Mouse (Mus musculus) CH12.LX (cell line): ENCODE results near the gene Ttc6. TPM values are rescaled to one million over a fixed set of nuclear protein-coding genes. Genes with fewer than 3 reads are reported as not detected.

Experiments used
- DNase-seq: peaks from one replicate; pipeline ENCODE4 v3.0.0-alpha.2; 2013; ENCODE audit errors: extremely low read depth
- H3K27ac ChIP-seq: 2 replicates; pipeline ENCODE4 v1.5.1; 2012; ENCODE audit warnings: low read depth, mild to moderate bottlenecking, control low read depth, moderate library complexity; ENCODE audit not compliant: insufficient read depth
- H3K27me3 ChIP-seq: replicated peaks from 2 replicates; pipeline ENCODE3; 2012; ENCODE audit warnings: inconsistent platforms
- H3K36me3 ChIP-seq, 2 experiments: replicated peaks in 1 of 2; 2 replicates each; pipeline versions ENCODE3 to v1.6.1; 2012; ENCODE audit warnings: inconsistent platforms in 1 of 2, low read length in 1 of 2, mild to moderate bottlenecking in 1 of 2, mixed read lengths in 1 of 2, moderate library complexity in 1 of 2; ENCODE audit not compliant: control insufficient read depth in 1 of 2, insufficient read depth in 1 of 2
- H3K4me1 ChIP-seq, 2 experiments: 2 replicates each; pipeline ENCODE4 v1.6.1; 2012; ENCODE audit warnings: inconsistent platforms in 1 of 2, moderate library complexity in 1 of 2; ENCODE audit not compliant: insufficient read depth in 2 of 2, control insufficient read depth in 1 of 2
- H3K4me2 ChIP-seq: 2 replicates; pipeline ENCODE4 v1.6.1; 2012; ENCODE audit warnings: low read depth, mild to moderate bottlenecking, control low read depth; ENCODE audit not compliant: poor library complexity, insufficient read depth, severe bottlenecking
- H3K4me3 ChIP-seq, 3 experiments: fragments of 150-350 bp in 1 of 3; sonication (generic) in 1 of 3; replicated peaks in 1 of 3; 2 replicates each; pipeline versions ENCODE3 to v1.5.1; 2011 to 2012; ENCODE audit warnings: low read depth in 2 of 3, low read length in 2 of 3, mild to moderate bottlenecking in 2 of 3, moderate library complexity in 2 of 3, control low read depth in 1 of 3, improper control_type of control experiment in 1 of 3, inconsistent platforms in 1 of 3, mixed read lengths in 1 of 3; ENCODE audit not compliant: poor library complexity in 1 of 3
- H3K79me2 ChIP-seq: replicated peaks from 2 replicates; pipeline ENCODE4 v1.6.1; 2012; ENCODE audit warnings: mild to moderate bottlenecking, moderate library complexity; ENCODE audit not compliant: control insufficient read depth, poor library complexity, insufficient read depth, severe bottlenecking; ENCODE audit errors: extremely low read depth
- H3K9ac ChIP-seq: 2 replicates; pipeline ENCODE4 v1.6.1; 2012; ENCODE audit warnings: low read depth, mild to moderate bottlenecking, control low read depth, moderate library complexity; ENCODE audit not compliant: insufficient read depth
- H3K9me3 ChIP-seq: replicated peaks from 2 replicates; pipeline ENCODE3; 2012; ENCODE audit warnings: low read length, inconsistent platforms, mixed read lengths
- CHD1 ChIP-seq: IDR thresholded peaks from 2 replicates; pipeline ENCODE4 v1.6.1; 2012; ENCODE audit warnings: low read depth, low read length, improper control_type of control experiment, inconsistent platforms
- CHD2 ChIP-seq: IDR thresholded peaks from 2 replicates; pipeline ENCODE4 v1.6.1; 2011; ENCODE audit warnings: low read length, improper control_type of control experiment
- E2F4 ChIP-seq: IDR thresholded peaks from 2 replicates; pipeline ENCODE4 v1.6.1; 2011; ENCODE audit warnings: low read depth, low read length, improper control_type of control experiment; ENCODE audit not compliant: insufficient replicate concordance
- ETS1 ChIP-seq: conservative IDR thresholded peaks from 2 replicates; pipeline ENCODE4 v1.6.1; 2012; ENCODE audit warnings: low read depth, mild to moderate bottlenecking, inconsistent platforms, low read length, improper control_type of control experiment, moderate library complexity
- IRF4 ChIP-seq: IDR thresholded peaks from 2 replicates; pipeline ENCODE4 v1.6.1; 2014; ENCODE audit warnings: low read depth, mild to moderate bottlenecking, inconsistent platforms, low read length, improper control_type of control experiment
- JUN ChIP-seq: IDR thresholded peaks from 2 replicates; pipeline ENCODE4 v1.6.1; 2011; ENCODE audit warnings: low read depth, mild to moderate bottlenecking, low read length, improper control_type of control experiment, moderate library complexity; ENCODE audit not compliant: insufficient read depth
- MAFK ChIP-seq: IDR thresholded peaks from 2 replicates; pipeline ENCODE4 v1.6.1; 2011; ENCODE audit warnings: low read length, improper control_type of control experiment; ENCODE audit not compliant: insufficient replicate concordance
- MAX ChIP-seq: IDR thresholded peaks from 2 replicates; pipeline ENCODE4 v1.6.1; 2011; ENCODE audit warnings: low read length, improper control_type of control experiment
- MEF2A ChIP-seq: IDR thresholded peaks from 2 replicates; pipeline ENCODE4 v1.6.1; 2014; ENCODE audit warnings: low read depth, mild to moderate bottlenecking, inconsistent platforms, low read length, improper control_type of control experiment, borderline replicate concordance
- NELFE ChIP-seq: IDR thresholded peaks from 2 replicates; pipeline ENCODE4 v1.6.1; 2011; ENCODE audit warnings: low read depth, low read length, improper control_type of control experiment
- NRF1 ChIP-seq: IDR thresholded peaks from 2 replicates; pipeline ENCODE4 v1.6.1; 2014; ENCODE audit warnings: low read depth, mild to moderate bottlenecking, inconsistent platforms, low read length, improper control_type of control experiment, moderate library complexity
- RAD21 ChIP-seq: IDR thresholded peaks from 2 replicates; pipeline ENCODE4 v1.6.1; 2011; ENCODE audit warnings: low read depth, mild to moderate bottlenecking, low read length, improper control_type of control experiment, moderate library complexity
- TBP ChIP-seq: conservative IDR thresholded peaks from 2 replicates; pipeline ENCODE4 v1.6.1; 2011; ENCODE audit warnings: low read depth, low read length, improper control_type of control experiment
- TCF12 ChIP-seq: IDR thresholded peaks from 2 replicates; pipeline ENCODE4 v1.6.1; 2014; ENCODE audit warnings: low read depth, mild to moderate bottlenecking, inconsistent platforms, low read length, improper control_type of control experiment
- USF2 ChIP-seq: conservative IDR thresholded peaks from 2 replicates; pipeline ENCODE4 v1.6.1; 2011; ENCODE audit warnings: low read depth, low read length, improper control_type of control experiment
- ZKSCAN1 ChIP-seq: IDR thresholded peaks from 2 replicates; pipeline ENCODE4 v1.6.1; 2012; ENCODE audit warnings: low read depth, inconsistent platforms, low read length, improper control_type of control experiment, borderline replicate concordance
- dilution Hi-C: fragments of 300-500 bp; cut with MboI; formaldehyde crosslinking; loops from 2 replicates; pipeline ENCODE4 v1.14.3; 2020; ENCODE audit warnings: low sequenced_read_pairs; ENCODE audit not compliant: extremely low pct_unique_long_range_greater_than_20kb, extremely low pct_ligation_motif_present
- in situ Hi-C: fragments of 300-500 bp; cut with MboI; formaldehyde crosslinking; loops from 3 replicates; pipeline ENCODE4 v1.14.3; 2019; ENCODE audit warnings: low sequenced_read_pairs, low pct_ligation_motif_present, low pct_unique_long_range_greater_than_20kb, mixed read lengths
- polyA plus RNA-seq: library from polyadenylated mRNA; unstranded; fragments of >175 nt; gene quantifications from 2 replicates; pipeline ENCODE4 v1.2.1, GENCODE M21; 2012; ENCODE audit warnings: low read depth; ENCODE audit not compliant: insufficient read length
- total RNA-seq, 2 experiments: library from RNA; depleted of rRNA; stranded (reverse); fragments of 300-350 nt in 1 of 2; fragments of >200 nt in 1 of 2; gene quantifications; 2 replicates each; pipeline ENCODE4 v1.2.3; 2012 to 2014

The Ttc6 gene
- total and polyA plus RNA-seq, 3 experiments, result not detected

- no peak overlapping the region for H3K4me3 ChIP-seq
- H3K79me2 ChIP-seq, result no peaks in the 10 kb centered on the region
- peaks cover 0 to 10% of the 10 kb centered on the region in 2 experiments; a peak in 2 of 4 replicates for H3K4me1 ChIP-seq
- H3K4me2 ChIP-seq, result no peak overlapping the region
- H3K36me3 ChIP-seq, result no peaks in the 10 kb centered on the region
- H3K9me3 ChIP-seq, result peaks cover 2% of the 10 kb centered on the region
- TF ChIP-seq USF2 (no peak), ZKSCAN1 (no peak), JUN (no peak), NELFE (no peak), E2F4 (no peak), NRF1 (no peak), IRF4 (no peak), MEF2A (no peak), TCF12 (no peak), MAX (no peak), ETS1 (no peak), TBP (no peak), MAFK (no peak), RAD21 (no peak)
- TF ChIP-seq, all 38 proteins: peak for 0
- Histone ChIP-seq H3K27ac (no peak overlapping the region), H3K27me3 (no peaks in the 10 kb centered on the region), H3K9ac (no peak overlapping the region)
- DNase-seq, result no peak
- dilution Hi-C loops (no loop called here), in situ Hi-C loops (no loop called here)
These were observed 28.9 kb upstream of the Ttc6 start for GRCm38 (mm10) chr12:57534879-57535611.

DNA sequence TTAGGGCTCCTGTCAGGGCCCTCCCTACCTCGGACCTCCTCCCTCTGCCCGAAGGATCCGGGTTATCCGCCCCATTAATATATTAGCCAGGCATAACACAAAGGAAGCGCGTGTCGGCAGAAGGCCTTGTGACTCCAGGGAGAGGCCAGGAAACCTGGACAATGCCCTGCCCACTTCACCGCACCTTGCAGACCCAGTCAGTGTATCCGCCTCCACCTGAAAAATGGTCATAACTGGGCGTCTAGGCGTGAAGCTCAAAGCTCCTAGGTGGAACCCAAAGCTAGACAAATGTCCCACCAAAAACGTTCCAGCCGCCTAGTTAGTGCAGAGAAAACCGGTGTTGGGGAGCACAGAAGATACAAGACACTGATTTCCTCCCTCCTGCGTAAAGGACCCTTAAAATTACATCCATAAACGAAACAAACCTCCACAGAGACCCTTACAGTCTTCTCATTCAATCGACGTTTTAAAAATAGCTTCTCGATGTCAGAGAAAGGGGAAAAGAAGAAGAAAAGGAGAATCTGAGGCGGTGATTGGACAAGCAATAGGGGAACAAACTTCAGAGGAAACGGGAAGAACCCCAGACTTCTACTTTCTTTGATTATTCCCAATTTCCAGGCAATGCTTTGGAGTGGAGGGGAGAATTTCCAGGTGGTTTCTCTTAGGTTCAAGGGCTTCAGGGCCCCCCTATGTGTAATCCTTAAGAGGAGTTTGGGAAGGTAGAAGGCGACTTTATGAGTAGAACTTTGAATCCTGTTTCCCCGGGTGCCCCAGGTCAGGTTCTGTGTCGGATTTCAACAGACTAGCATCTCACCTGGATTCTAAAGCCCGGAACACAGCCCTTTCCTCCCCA is 27.6 kb upstream of the Ttc6 start:
- H3K4me1 ChIP-seq, result peaks cover 0 to 10% of the 10 kb centered on the region in 2 experiments; a peak in 1 of 4 replicates
- H3K27ac ChIP-seq, result no peak overlapping the region
- no peaks in the 10 kb centered on the region for H3K36me3 ChIP-seq
- no peak for TF ChIP-seq CHD2
- TF ChIP-seq CHD1, result no peak
- no peak for TF ChIP-seq MEF2A
- dilution Hi-C loops, result no loop called here
- DNase-seq, result no peak
- H3K4me2 ChIP-seq, result no peak overlapping the region
- no peaks in the 10 kb centered on the region for H3K27me3 ChIP-seq
- H3K9ac ChIP-seq, result no peak overlapping the region
- no peaks in the 10 kb centered on the region for H3K79me2 ChIP-seq
- no peak overlapping the region for H3K4me3 ChIP-seq
- in situ Hi-C loops, result no loop called here
- H3K9me3 ChIP-seq, result peaks cover 2% of the 10 kb centered on the region
